Mouse (Mus musculus) right cerebral cortex, postnatal 25 days (tissue): Measurements from ENCODE around the gene Zbtb48.

Experiments used
- DNase-seq: peaks from one replicate; pipeline ENCODE4 v3.0.0; 2022

The Zbtb48 gene

DNA sequence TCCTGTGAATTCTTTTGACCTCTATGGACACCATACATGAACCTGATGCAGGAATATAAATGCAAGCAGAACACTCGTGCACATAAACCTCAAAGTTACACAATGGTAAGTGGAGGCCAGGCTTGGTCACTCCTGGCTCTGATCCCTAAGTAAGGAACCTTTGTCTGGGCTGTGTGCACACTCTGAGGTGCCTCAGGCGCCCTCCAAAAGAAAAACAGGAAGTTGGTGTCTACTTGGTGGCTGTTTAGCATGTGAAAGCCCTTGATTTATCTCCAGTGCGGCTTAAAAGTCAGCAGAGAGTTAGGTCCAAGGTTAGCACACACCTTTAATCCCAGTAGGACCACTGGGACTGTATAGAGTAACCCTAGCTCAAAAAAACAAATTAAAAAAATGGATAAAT, 28.0 kb downstream of the Zbtb48 start:
- DNase-seq, result no peak

DNA sequence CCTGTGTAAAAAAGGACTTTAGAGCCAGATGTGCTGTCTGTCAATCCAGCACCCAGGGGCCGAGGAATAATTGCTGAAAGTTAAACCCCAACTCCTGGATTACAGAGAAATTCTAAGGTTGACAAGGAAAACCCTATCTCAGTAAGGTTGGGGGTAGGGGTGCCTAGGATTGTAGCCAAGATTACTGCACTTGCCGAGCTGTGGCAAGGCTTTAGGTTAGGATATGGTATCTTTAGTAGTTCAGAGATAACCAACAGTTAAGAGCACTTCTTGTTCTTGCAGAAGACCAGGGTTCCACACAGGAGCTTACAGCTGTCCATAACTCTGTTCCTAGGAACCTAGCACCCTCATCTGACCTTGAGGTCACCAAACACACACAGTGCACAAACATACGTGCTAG, 29.8 kb downstream of the Zbtb48 start:
- DNase-seq, result no peak

DNA sequence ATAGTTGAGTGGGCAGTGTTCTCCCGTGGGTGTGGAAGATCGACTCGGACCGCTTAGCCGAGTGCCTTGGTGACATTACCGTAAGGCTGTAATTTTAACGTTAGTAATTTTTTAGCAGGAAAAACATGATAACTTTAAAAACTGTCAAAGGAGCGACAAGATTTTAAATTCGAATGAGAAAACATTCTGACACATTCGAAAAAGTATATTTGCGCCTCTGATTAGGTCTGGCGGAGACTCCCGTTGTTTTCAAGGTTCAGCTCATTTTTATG, 30.6 kb downstream of the Zbtb48 start:
- no peak for DNase-seq

DNA sequence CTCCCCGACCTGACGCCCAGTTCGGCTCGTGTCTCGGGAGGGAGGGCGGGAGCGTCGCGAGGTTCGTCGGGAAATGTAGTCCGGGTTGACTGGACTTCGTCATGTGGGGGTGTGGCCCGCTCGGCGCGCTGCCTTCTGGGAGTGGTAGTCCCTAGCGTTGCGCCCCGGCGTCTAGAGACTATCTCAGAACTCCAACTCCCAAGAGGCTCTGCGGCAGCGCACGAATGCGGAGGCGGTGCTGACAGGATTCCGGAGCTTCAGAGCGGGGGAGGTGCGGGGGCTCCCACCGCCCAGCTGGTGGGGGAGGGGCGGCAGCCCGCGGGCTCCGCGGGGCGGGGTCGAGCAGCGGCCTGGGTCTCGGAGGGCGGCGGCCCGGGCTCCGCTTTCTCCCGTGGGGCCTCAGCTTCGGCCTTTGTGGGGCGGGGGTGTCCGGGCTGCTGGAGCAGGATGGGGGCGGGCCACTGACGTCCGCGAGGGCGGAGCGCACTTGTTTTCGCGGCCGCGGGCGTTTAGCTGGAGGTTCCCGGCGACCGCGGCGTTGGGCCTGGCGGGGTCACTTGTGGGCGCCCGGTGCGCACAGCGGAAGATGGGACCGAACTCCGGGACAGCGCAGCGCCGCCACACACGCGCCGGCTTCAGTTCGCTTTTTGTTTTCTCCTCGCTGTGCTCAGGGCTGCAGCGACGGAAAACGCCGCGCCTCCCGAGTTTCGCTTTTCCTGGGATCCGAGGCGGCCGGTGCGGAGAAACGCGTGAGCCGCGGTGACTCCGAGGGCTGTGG, 31.1 kb downstream of the Zbtb48 start, which contains the start of gene Phf13:
Gene Phf13 (minus strand): TSS at position 86 of the 778 bp plus-strand sequence.
- DNase-seq, result peak; percentile 99

DNA sequence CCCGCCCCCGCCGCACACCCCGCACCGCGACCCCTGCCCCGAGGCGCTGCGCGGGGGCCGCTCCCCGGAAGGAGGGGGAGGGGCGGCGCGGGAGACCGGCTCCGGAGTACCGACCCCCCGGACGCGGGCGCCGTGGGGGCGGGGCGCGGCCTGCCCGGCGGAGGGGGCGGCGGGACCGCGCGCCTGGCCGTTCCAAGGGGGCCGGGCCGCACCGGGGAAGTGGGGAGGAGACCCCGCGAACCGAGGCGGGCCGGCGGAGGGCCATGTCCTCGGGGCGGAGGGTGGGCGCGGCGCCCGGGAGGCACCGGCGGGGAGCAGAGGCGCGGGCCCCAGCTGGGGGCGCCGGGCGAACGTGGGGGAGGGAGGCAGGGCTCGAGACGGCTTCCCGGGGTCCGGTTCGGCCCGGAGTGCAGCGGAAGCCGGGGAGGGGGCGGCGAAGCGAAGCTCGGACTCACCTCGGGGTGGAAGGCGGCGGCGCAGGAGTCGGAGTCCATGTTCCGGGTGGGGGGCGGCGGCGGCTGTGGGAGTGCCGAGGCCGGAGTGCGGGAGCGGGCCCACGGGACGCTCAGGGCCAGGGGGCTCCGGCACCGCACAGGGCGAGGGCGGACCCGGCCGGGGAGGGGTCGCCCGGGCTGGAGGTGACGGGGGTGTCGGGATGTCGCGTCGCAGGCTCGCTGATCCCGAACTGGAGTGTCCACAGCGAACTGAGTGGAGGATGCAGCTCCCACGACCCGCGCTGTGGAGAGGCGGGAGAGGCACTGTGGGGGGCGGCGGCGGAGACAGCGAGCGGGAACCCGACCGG, 31.9 kb downstream of the Zbtb48 start:
- no peak for DNase-seq

DNA sequence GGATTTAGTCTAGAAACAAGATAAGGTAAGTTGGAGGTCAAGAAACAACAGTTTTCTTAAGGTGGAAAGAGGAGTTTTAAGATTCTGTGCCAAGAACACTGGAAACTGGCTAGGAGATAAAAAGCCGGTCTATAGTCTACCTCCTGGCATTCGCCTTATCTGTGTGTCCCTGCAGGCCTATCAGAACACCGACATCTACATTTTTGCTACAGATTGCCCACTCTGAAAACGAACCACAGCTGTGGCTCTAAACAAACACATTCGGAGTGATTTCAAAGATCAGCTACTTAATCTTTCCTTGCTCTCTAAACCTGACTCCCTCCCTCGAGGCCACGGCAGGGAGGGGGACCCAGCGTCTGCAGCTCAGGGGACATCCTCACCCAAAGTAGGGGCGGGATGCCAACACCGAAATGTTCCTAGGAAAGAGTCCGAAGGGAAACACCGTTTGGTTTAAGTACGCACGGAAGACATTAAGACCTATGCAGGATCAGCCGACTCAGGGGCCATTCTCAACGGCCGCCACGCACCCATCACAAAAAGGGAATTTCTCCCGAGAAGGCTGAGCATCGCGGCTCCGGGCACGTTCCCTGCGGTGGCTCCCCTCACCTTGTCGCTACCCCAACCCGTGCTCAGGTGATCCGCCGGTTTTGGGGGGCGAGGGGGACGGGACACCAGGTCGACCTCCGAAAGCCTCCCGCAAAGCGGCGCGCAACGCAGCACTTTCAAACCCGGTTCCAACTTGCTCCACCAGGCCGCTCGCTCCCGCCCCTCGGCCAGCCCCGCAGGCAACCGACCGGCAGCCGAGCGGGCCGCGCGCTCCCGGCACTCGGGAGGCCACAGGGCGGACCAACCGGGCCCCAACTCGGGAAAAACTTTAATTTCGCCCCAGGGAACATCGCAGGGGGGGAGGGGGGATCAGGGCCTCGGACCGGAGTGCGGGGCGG, 33.0 kb downstream of the Zbtb48 start:
- DNase-seq, result peak; percentile 28

DNA sequence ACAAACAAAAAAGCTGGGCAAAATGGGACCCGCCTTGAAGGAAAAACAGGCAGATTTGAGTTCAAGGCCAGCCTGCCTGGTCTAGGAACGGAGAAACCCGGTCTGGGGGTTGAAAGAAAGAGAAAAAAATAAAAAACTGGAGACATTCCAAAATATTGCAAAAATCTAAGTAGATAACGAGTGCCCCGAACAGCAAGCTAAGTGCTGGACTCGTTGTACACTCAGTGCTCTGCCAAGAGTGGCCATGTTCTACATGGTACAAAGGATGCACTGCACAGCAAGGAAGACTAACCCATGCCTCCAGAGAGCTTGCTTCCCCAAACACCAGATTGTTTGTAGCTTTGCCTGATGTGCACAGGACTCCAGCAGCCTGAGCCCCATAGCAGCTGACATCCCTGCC, 34.4 kb downstream of the Zbtb48 start:
- no peak for DNase-seq

DNA sequence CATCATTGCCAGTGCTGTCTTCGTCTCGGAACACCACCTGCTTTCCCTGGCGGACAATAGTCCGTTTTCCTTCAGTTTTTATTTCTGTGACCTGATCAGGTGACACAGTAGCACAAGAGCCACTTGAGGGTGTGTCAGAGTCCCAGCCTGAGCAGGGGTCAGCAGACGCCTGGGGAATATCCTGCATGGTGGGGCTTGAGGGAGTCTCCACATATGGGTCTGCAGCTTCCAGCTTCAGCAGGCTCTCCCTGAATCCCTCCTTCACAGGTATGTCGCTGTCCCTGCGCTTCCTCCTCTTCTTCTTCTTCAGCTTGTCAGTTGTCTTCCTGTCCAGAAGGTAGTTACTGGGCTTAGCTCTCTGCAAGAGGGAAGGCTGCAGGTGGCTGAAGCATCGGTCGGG, 35.4 kb downstream of the Zbtb48 start:
- no peak for DNase-seq

DNA sequence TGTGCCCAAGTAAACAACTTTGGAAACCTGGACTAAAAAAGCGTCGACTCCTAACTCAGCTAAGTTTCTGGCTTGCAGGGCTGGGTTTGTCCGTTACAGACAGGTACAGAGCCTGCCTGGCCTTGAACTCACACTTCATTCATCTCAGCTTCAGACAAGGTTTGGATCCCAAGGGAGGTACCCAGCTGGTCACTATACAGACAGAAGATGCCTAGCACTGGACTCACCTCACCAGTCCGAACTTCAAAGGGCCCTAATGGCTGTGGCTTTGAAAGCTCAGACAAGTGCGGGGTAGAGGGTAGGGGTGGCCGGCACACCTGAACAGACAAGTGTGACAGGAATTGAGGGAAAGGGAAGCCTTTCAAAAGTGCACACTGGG, 38.4 kb downstream of the Zbtb48 start:
- DNase-seq, result no peak

DNA sequence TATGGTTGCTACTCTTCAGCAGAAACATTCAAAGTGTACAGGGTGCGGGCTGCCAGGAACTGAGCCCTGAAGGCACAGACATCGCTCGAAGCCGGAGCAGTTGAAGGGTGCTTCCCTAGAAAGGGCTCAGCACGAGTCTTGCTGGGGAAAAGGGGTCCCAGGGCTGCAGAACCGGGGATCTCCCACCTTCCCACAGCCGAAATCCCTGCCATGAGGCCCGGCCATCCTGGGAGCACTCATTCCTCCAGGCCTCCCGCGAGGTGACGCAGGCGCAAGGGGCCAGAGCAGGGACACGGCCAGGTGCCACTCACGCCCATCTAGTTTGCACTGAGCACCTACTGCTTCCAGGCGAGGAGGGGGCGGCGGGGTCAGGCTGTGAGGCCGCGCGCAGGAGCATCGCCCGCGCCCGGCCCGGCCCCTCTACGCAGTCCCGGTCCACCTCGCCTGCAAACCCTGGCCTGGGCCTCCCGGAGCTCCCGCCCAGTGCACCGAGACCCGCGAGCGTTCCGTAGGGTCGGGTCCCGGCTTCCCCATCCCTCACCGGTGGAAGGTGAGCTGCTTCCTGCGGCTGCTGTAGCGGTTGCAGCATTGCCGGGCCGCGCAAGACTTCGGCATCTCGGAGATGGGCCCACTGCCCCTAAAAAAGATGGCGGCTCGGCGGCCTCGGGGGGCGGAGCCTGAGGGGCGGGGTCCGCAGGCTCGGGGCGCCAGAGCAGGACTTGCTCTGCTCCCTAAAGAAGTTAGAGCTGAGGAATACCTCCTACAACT, 38.9 kb downstream of the Zbtb48 start, which contains the start of gene Thap3:
Gene Thap3 (minus strand): TSS at position 656 of the 768 bp plus-strand sequence.
- DNase-seq, result peak; percentile 85

DNA sequence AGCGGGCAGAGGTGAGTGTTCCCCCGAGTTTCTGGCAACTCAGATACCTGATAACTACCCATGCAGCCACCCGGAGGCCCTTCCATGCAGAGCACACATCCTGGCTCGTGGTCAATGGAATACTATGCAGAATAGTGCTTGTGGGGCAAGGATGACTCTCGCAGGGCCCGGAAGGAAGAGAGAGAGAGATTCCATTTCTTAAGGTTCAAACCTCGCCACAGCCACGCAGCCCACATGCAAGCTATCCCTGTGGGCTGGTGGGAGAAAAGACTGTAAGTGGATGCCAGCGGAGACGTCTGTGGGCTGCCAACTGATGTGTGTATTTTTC, 39.5 kb downstream of the Zbtb48 start:
- no peak for DNase-seq

DNA sequence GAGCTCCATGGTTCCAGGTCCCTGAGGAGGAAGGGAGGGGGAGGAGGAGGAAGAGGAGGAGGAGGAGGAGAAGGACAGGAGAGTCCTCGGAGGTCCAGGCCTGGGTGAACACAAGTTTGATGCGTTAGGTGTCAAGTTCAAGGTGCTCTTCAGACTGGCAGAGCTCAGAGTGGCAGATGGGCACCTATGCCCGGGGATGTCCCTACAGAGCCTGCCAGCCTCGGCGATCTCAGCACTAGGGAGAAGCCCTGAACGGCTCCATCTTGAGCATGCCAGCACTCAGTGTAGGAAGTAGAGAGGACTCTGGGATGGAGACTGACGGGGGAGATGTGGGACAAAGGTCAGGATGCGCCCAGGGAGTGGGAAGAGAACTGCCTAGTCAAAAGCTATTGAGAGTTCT, 40.8 kb downstream of the Zbtb48 start:
- no peak for DNase-seq

DNA sequence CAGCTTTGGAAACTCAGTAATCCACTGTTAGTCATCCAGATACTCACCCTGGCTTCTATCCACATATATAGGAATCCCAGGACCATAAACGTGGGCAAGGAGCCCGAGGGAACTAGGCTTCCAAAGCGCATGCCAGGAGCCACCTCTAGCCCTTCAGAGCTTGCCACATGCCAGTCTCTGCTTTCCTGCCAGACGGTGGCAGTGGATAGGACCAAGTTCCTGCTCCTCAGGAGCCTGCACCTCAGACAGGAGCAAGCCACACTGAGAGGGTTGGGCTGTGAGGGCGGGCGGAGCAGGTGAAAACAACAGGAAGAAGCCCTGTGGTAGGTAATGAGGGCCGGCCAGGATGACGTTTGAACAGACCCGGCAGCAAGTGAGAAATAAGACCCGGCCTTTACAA, 41.6 kb downstream of the Zbtb48 start:
- no peak for DNase-seq

DNA sequence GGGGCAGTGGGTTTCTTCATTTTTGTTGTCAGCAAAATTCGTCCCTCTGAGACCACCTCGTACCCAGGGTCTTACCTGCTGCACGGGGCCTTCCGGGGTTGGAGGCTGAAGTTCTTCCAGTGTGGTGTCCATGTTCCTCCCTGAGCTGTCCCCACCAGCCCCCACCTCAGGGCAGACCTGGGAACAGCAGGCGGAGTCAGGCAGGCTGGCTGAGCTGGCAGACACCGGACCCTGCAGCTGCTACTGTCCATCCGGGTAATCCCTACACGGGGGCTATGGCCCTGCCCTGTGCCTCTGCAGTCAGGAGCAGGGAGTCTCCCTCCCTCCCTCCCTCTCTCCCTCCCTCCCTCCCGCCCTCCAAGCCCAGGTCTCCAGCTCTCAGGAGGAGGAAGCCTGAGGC, 43.9 kb downstream of the Zbtb48 start:
- DNase-seq, result no peak

DNA sequence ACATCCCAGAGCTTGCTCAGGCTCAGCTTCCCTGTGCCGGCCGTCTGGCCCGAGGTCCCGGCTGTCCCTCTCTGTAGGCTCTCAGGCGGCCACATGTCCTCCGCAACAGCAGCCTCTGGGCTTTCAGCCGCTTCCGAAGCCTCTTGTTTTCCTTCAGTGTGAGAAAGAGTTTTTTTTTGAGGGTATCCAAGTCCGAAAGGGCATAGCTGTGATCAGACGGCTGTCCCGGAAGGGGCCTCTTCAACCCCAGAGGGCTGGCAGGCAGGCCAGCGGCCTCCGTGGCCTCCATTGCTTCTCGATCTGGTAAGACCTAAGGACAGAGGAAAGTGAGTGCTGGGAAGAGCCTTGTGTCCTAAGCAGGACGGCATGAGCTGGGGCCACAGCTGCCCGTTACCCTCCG, 44.4 kb downstream of the Zbtb48 start:
- no peak for DNase-seq

DNA sequence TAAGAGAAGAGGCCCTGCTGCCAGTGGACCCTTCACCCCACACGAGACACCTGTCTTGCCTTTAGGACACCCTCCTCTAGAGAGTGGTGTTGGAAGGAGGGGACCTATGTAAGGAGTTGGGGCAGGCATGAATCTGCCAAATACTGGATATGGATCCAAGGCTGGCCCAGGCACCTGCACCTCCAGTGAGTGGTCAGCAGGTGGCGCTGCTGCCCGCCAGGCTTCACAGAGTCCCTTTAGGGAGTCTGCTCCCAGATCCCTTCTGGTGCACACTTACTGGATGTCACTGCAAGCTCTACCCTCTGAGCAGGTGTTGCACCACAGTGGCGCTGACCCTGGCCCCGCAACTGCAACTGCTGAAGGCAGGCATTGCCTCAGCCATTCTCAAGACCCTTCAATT, 46.1 kb downstream of the Zbtb48 start:
- peak; percentile 75 for DNase-seq

DNA sequence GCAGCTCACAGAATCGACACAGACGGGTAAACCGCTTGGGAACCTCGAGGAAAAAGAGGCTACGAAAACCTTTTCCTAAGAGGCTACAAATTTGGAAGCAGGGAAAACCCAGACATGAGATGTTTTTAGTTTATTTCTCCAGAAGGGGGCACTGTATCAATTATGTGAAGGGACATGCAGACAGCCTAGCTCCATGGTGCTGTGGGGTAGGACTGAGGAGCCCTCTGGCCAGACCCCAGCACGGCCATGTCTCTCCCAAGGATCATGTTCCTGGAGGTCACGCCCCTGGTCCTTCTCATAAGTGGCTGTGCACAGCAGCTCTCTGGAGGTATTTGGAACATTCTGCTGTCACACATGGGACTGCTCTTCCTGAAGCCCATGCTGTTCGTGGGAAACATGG, 46.8 kb downstream of the Zbtb48 start:
- DNase-seq, result no peak

DNA sequence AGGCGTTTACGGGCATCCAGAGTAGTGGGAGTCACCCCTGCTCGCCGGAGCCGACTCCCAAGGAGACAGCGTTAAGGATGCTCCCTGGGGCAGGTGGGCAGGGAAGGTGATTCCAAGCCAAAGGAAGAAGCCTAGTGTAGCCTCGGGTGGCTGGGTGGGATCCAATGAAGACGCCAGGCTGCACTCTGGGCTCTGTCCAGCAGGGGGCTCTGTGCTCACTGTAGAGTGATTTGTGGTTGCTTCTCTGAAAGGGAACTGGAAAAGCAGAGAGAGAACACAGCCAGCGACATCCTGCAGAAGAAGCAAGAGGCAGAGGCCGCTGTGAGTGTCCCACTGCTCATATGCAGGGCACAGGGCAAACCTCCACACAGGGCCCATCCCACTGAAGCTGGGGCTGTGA, 49.7 kb downstream of the Zbtb48 start:
- DNase-seq, result peak; percentile 80

DNA sequence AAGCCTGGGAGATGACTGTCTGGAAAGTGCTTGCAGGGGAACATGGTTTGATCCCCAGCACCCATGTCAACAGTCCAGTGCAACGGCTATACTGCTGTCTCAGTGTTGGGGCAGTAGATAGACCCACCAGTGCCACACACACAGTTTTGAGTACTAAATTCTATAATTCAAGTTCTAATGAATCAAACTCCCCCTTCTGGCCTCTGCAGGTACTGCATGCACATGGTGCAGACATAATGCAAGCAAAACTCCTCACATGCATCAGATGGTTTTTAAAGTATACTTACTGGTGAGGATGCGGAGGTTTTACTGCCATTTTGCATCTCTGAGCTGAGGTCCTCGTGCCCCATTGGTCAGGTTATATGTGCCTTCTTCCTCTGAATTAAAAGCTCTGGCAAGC, 52.0 kb downstream of the Zbtb48 start:
- no peak for DNase-seq

DNA sequence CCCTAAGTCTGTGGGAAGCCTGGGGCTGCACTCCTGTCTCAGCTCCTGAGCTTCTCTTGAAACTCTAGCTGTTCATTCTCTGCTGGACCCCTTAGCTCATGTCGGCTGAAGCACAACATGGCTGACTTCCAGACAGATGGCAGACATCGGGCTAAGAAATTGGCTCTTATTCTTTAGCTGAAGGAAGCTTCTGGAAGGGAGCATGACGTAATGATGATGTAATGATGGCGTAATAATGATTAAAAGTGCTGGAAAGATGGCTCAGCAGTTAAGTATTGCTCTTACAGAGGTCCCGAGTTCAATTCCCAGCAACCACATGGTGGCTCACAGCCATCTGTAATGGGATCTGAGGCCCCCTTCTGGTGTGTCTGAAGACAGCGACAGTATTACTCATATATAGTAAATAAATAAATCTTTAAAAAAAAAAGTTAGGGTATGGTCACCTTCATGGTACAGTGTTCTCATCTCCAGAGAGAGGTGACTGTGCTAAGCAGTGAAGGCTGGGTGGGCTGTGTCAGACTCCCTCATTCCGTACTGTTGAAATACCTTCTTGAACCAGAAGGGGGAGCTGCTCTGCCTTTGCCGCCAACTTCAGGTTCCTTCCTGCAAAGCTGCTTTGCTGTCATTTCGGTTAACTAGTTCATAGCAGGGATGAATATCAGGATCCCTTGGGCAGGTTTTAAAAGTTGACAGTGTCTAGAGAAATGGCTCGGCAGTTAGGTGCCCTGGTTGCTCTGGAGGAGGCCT, 55.1 kb downstream of the Zbtb48 start:
- no peak for DNase-seq
